Mouse (Mus musculus) ZHBTc4 (cell line): ENCODE data around the gene Fam166b.
A peak's percentile ranks its signal among the peaks of the same experiment; 100 is the strongest.

ENCODE experiments used
- DNase-seq: peaks from one replicate; pipeline ENCODE4 v3.0.0-alpha.2; 2011; ENCODE audit warnings: low read depth, low spot score

Fam166b gene

DNA sequence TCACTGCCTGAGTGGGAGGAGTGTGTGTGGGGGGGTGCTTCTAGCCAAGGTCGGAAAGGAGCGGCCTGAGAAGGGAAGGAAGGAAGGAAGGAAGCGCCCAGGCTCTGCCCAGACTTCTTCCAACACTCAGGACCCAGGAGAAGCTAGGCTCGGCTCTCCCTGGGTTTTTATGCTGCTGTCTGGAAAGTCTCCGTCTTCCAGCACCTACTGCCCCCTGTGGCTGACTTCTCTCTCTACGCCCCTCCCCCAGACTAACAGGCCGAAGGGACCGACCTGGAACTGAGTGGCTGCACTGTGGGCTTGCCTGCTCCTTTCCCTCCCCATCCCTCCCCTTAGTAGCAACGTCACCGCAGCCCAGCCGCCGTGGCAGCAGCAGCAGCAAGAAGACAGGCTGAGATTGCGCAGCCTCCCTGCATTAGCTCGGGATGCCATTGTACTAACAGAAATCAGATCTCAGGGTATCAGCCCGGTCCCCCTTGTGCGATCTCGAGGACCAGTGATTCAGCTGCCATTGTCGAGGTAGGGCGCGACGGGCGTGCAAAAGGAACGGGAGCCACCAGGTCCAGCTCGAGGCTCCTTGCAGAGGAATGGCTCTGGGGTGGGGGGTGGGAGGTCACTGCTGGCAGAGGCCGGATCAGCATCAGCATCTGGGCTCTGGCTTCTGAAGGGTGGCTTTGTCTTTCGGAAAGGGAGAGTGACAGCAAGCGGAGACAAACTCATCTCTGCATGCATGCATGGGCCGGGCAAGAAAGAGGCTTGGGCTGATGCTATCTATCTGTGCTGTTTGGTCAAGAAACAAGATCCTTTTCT, 22.6 kb downstream of the Fam166b start:
- peak; percentile 96 for DNase-seq

DNA sequence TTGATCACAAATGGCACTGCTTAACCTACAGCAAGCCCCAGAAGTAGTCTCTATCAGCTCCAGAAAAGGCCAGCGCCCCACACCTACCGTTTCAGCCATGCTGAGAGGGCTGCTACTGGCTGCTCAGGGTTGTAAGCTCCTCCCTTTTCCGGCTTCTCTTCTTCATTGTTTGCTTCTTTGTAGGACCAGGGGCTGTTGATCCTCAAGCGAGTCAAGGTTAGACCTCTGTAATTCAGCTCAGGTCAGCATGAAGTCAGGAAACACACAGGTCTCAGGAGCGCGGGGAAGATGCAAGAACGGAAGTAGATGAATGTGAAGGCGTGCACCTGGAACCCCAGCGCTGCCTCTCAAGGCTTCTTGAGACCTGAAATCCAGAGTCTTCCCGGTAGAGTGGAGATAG, 24.2 kb downstream of the Fam166b start:
- DNase-seq, result peak; percentile 86

DNA sequence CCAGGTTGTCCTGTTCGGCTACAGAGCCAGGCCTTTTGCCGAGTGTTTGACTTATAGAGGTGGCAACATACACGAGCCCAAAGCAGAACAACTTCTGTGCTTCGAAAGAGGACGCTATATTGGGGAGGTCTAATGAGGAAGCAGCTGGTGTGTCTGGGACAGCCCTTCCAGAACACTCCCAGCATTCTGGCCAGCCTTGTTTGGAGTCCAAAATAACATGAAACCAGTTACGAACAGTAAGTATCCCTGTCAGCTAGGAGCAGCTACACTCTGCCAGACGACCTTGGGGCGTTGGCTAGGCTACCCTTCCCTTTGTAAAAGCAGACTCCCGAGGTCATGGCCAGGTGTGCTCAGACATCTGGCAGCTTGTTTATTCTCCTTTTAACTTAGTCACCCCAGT, 26.7 kb downstream of the Fam166b start:
- peak; percentile 73 for DNase-seq

DNA sequence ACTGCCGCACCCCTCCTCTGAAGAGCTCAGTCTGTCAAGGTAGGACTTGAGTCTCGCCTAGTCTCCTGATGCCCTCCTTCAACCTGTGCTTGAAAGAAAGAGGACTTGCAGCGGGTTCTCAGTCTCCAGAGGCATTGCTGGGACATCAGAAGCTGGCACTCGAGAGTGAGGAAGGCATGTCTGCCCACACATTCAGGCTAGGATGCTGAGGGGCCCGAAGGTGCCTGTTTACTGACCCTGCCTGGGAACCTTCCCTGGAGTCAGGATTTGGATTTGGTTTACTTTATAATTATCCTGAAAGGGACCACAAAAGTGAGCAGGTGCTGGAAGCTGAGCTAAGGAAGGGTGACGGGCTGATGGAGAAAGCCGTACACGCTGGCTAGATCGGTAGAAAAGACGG, 27.4 kb downstream of the Fam166b start:
- no peak for DNase-seq

DNA sequence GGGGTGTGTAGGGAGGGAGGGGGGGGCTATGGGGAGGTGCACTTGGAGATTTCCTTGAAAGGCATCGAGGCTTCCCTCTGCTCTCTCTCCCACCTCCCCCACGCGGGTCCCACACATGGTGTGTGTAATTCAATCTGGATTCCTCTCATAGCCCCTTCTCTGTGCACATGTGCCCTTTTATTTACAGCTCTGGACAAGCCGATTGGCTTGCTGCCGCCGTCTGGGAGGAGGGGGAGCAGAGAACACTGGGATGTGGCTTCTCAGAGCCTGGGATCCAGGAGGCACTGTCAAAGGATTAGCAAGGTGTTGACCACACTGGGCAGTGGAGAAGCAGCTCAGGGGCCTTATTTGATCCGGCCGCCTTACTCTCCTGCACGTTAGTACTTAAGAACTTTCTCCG, 28.0 kb downstream of the Fam166b start:
- no peak for DNase-seq

DNA sequence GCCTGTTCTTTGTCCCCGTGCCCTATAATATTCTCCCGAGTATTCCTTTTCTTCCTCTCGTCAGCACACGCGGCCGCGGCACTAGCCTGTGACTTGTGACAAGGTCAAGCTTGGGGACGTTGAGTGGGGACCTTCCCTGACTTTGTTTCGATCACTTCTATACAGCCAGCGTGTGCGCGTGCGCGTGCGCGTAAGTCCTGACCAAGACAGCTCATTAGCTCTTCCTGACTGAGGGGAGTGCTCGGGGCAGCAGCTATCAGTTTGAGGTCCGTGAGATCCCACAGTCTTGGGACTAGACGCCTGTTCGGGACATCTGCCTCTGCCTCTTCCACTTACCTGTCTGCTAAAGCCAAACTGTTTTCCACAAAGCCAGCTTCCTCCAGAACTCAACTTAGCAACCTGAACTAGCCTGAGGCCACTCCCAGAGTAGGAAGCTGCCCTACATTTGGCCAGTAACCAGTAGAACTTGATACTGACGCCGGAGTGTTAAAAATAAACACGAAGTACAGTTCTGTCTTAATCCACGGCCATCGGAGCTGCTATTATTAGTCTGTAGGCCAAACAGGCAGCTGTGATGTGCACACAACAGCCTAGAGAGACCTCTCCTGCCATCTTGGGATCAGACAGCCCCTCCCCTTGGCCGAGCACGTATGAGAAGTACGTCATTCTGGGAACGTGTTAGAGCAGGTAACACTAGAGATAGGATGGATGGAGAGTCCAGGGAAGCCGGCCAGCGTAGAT, 29.4 kb downstream of the Fam166b start:
- peak; percentile 73 for DNase-seq

DNA sequence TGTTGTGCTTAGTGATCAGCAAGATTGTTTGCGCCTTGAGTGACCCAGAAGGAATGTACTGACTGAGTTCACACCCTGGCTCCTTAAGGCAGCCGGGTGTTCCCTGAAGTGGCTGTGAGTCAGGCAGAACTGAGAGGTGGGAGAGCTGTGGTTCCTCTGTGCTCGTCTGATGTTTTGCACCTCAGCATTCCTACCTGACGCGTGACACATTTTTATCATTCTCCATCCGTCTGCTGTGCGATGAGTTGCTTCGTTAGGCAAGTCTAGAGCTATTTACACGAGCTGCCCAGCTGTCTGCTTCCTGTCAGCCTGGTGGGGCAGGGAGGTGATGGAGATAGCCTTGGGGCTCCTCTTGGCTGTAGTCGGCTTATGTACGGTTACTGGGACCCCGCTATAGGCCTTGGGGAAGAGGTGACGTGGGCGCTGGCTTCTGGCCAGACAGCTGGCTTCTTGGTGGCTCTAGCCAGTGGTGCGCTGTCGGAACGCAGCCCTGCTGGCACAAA, 30.1 kb downstream of the Fam166b start:
- peak; percentile 88 for DNase-seq

DNA sequence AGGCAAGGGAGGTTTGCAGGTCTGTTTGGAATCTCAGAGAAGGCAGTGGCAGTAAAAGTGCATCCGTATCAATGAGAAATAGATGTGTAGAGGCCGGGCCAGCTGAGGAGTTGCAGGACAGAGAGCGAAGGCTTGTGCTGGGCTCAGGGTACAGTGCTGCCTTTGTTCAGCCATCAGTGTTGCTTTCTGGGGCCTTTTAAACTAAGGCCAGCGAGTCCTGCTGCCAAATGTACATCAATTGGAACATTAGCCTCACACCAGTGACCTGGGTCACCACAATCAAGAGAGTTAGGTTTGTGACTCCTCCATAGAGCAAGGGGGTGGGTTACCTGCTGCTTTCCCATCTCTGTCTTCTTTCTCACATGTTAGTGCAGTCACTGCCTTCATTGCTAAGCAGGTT, 30.9 kb downstream of the Fam166b start:
- DNase-seq, result no peak

DNA sequence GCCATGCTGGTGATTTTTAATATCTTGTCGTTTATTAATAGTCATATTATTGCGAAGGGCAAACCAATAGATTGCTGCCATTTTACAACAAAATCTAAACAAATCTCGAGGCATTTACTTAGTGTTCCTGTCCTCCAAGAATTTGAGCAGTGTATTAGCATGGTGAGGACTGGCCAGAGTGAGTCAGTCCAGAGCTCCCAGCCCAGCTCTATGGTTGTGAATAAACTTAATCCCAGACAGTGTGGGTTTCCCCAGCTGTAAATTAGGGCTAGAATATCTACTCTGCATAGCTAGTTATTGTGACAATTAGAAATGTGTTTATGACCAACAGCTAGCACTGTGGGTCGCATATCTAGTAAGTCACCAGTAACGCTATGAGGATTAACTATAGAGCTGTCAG, 32.6 kb downstream of the Fam166b start:
- no peak for DNase-seq

DNA sequence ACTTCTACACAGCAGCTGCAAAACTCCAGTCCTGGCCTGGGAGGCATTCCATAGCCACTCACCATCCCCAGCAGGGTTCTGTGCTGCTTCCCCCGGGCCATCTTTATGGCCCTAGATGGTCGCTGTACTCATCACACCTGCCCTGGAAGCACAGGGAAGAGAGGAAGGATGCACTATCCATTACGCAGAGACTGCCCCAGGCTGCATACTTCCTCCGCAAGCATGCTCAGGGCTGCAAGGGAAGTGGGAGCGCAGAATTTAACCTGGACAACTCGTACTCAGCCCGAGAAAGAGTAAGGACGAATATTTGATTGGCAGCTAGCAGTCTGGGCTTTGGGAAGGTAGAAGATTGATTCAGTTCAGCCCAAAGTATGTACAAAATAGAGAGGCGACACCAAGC, 33.1 kb downstream of the Fam166b start:
- no peak for DNase-seq

DNA sequence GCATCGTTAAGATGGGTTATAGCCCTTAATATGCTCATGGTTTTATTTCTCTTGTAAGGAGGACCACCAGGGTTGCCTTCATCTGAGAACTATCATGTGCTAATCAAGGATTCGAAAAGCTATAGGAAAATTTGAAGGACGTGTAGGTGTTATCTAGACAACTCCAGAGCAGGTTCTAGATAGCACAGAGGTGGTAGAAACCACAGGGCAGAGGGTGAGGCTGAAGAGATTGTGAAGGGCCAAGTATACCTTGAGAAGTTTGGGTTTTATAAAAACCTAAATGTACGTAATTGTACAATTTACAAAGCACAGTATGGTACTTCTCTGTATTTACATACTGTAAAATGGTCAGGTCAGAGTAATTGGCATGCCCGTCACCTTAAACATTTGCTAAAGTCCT, 33.8 kb downstream of the Fam166b start:
- DNase-seq, result no peak

DNA sequence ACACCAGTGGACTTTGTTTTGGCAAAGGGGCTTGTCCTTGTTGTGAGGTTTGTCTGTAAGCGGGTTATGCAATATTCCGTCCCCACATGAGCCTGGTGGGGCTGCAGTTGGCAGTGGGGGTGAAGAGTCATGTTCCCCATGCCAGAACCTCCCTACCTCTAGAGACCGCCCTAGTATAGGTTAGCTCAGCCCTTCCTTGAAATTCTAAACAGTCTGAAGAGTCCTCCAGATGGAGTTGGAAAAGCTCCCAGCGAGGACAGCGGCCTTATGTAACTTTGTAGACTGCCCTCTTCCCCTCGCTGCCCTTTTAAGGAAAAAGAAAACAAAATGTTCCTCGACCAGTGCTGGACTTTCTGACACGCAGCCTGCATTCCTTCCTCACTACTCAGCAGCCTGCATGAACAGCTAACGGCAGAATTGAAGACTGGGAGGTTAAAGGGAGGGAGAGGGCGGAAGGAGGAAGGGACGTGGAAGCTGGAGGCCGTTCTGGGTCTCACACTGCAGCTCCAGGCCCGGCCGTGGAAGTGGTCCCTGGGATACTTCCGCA, 34.5 kb downstream of the Fam166b start:
- DNase-seq, result no peak

DNA sequence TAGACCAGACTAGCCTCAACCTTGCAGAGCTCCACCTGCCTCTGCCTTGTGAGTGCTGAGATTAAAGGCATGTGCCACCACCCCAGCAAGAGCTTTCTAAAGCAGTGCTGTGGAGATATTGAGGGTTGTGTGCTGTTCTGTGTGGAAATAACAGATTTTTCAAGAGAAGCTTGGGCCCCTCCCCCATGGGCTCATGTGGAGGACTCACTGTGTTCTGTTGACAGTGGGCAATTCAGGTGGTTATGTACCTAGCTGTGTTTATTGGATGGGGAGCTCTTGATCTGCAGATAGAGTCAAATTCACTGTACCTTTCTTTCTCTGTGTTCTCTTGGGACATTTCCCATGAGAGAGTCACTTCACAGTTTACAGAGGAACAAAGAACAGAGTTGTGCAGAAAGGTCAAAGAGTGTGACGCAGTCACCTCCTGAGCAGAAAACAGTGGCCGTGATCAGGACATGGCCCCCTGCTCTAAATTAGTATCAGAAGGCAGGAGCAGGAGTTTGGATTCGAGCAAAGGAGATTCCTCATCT, 37.3 kb downstream of the Fam166b start:
- DNase-seq, result no peak

DNA sequence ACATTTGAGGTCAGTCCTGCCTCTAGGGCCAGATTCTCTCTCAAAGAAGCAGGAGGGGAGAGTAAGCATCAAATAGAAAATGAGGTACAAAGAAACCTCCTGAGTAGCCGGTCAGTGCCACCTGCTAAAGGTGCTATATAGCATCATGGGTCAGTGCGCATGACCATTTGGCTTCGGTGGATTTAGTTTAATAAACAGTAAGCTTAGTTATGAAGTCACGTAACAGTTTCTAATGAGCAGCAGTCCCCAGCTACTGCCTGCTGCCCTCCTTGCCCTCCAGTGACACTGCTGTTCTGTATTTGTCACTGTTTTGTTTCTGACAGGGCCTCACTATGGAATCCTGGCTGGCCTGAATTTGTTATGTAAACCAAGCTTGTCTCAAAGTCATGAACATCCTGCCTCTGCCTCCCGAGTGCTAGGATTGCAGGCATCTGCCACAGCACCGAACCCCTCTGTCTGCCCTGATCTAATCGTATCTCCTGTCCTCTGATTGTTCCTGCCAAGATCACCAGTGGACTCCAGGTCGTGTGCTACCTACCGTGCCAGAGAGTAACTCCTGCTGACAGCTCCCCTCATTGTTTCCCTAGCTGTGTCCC, 39.0 kb downstream of the Fam166b start:
- no peak for DNase-seq

DNA sequence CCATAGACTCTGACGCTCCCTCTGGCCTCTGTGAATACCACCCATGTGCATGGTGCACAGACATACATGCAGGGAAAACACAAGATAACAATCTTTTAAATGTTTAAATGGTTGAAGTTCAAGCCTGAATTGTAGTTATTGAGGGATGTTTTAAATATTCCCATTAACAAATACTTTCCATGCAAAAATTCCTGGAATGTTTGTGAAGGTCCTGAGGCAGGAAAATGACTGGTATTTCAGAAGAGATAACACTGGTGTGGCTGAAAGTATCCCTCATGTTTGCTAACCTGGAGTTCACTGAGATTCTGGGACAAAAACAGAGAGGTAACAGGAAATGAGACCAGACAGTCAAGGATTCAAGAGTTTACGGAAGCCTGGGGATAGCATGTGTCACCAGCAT, 39.5 kb downstream of the Fam166b start:
- DNase-seq, result no peak

DNA sequence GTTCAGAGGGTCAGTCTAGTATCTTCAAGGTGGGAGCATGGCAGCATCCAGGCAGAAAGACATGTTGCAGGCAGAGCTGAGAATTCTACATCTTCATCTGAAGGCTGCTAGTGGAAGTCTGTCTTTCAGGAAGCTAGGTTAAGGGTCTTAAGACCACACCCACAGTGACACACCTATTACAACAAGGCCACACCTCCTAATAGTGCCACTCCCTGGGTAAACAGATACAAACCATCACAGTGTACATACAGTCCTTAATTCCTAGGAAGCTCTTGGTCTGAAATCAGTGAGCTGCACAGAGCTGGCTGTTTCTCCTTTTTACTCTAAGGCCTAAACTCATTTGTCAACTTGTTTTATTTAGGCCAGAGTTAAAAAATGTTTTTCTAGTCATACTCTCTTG, 42.0 kb downstream of the Fam166b start:
- no peak for DNase-seq

DNA sequence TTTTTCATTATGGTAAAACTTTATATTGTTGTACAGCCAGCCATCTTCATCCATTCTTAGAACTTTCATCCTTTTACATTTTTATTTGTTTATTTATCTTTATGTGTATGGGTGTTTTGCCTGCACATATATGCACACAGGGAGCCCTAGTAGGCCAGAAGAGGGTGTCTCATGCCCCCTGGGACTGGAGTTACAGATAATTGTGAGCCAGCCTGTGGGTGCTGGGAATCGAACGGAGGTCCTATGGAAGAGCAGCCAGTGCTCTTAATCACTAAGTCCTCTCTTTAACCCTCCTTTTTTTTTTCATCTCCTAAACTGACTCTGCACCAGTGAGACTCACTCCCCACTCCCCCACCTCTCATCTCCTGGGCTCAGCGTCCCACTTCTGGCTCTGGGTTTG, 44.4 kb downstream of the Fam166b start:
- no peak for DNase-seq

DNA sequence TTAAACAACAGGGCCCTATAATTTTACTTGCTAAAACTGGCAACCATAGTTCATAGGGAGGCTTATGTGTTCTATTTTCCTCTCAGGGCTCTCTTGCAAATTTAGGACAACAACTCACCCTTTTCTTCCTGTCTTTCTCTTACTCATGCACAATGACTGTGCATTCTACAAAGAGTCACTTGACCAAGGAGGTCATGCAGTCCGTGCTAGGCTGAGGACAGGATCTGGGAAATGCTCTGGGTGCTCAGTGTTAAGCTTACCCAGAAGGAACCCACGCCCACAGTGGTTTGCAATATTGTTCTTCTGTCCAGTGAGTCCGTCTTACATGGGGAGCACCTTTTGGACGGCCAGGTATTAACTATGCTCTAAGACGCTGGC, 44.9 kb downstream of the Fam166b start:
- no peak for DNase-seq

DNA sequence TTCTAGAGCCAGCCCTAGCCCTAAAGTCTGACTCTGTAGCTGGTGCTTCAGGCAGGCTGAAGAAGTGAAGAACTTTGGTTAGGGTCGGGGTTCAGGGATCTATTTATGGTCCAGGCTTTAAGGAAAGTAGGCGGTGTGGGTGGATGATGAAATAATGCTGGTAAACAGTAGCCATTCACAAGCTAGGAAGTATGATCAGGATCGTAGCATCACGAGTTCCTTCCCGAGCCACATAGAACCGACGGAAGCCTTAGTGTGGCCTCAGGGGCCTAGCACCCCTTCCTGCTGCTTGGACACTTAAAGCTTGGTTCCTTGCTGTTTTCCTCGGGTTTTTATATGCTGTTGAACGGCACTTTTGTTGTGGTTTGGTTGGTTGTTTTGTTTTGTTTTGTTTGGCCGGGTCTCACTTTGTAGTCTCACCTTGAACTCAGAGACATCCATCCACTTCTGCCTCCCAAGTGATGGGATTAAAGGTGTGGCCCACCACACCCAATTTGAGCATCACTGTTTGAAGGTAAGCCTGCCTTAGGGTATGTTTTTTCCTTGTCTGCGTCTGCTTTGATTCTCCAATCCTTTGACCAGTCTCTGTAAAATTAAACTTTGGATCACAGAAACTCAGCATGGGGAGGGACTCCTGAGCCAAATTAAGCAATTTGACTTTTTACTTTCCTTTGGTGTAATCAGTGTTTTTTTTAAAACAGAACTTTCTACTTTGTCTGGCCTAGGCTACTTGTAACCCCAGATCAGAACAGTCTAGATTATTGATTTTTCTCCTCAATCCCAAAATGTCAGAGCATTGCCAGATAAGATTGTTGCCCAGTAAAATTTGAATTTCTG, 45.5 kb downstream of the Fam166b start:
- DNase-seq, result peak; percentile 76

DNA sequence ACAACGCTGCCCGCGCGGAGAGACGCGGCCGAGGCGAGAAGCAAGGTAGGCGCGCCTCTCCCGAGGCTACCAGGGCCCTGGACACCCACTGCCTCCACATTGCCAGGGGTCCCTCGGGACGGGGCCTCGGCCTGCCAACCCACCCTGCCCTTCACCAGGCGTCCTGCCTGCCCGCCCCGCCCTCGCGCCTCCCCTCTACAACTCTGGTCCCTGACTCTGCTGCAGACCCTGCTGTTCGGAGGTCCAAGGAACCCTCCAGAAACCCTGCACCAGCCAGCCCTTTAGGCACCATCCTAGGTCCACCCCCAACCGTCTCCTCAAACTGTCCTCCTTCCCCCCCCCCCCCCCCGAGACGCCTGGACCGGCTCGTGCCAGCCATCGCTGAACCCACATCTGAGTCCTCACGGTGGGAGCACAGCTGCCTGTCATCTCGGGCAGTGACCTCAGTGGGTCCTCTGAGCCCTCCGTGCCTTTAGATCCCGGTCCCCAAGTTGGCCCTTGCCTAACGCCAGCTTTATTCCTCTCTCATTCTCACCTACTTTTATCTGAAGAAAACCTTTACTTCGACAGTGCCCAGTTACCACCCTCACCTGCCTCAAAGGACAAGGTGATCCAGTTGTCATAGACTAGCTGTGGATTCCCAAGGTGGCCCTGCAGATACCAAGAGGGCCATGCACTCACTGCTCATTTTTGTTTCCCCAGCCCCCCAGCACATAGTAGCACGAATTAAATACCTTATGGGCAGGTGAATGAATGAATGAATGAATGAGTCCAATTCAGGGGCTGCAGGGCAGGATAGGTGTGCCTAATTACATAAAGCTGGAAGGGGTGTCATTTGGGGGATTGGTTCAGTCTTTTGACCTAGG, 46.5 kb downstream of the Fam166b start:
- DNase-seq, result no peak
